Mouse (Mus musculus) heart, postnatal 0 days (tissue): ENCODE results near the gene Trim39. TPM values are rescaled to one million over a fixed set of nuclear protein-coding genes. Genes with fewer than 3 reads are reported as not detected.

Experiments used
- ATAC-seq: fragments of 200-750 bp; cut with Nextera tagmentation; 2 replicates; pipeline ENCODE4 v1.8.0; 2017; ENCODE audit warnings: low read depth, moderate number of reproducible peaks, moderate library complexity; ENCODE audit not compliant: insufficient read depth
- DNase-seq: peaks from one replicate; pipeline ENCODE4 v3.0.0-alpha.2; 2016; ENCODE audit warnings: low spot score
- H3K27ac ChIP-seq: fragments of 300-500 bp; sonication (generic); 2 replicates; pipeline ENCODE4 v1.5.1; 2014; ENCODE audit warnings: low read depth, mild to moderate bottlenecking
- H3K27me3 ChIP-seq: fragments of 300-500 bp; sonication (generic); 2 replicates; pipeline ENCODE4 v1.6.1; 2014; ENCODE audit warnings: low read length, mixed read lengths; ENCODE audit not compliant: control insufficient read depth, insufficient read depth
- H3K36me3 ChIP-seq: fragments of 300-500 bp; sonication (generic); replicated peaks from 2 replicates; pipeline ENCODE4 v1.6.1; 2014; ENCODE audit warnings: low read length, mixed read lengths; ENCODE audit not compliant: control insufficient read depth, insufficient read depth
- H3K4me1 ChIP-seq: fragments of 300-500 bp; sonication (generic); 2 replicates; pipeline ENCODE4 v1.6.1; 2014; ENCODE audit warnings: antibody characterized with exemption; ENCODE audit not compliant: control insufficient read depth, insufficient read depth
- H3K4me2 ChIP-seq: fragments of 300-500 bp; sonication (generic); 2 replicates; pipeline ENCODE4 v1.6.1; 2014; ENCODE audit warnings: low read depth, mild to moderate bottlenecking, low read length, moderate library complexity
- H3K4me3 ChIP-seq: fragments of 300-500 bp; sonication (generic); 2 replicates; pipeline ENCODE4 v1.5.1; 2014; ENCODE audit warnings: low read depth, low read length
- H3K9ac ChIP-seq: fragments of 300-500 bp; sonication (generic); replicated peaks from 2 replicates; pipeline ENCODE4 v1.6.1; 2014; ENCODE audit warnings: low read depth, low read length, mixed read lengths
- H3K9me3 ChIP-seq: fragments of 300-500 bp; sonication (generic); replicated peaks from 2 replicates; pipeline ENCODE4 v1.6.1; 2016; ENCODE audit warnings: low read length; ENCODE audit not compliant: control insufficient read depth
- CTCF ChIP-seq: IDR thresholded peaks from 2 replicates; pipeline ENCODE4 v1.5.1; 2016; ENCODE audit warnings: antibody characterized with exemption, control low read depth, low read depth
- EP300 ChIP-seq: IDR thresholded peaks from 2 replicates; pipeline ENCODE4 v1.6.1; 2016; ENCODE audit warnings: antibody characterized with exemption, low read depth
- WGBS: fragments of 180-500 bp; shearing (Covaris S2); extraction: QIAGEN DNeasy Blood & Tissue Kit; methylation state at CpG from one replicate; pipeline ENCODE4 v1.1.7; 2014; 5-methylcytosine and 5-hydroxymethylcytosine counted together
- polyA plus RNA-seq: library from polyadenylated mRNA; unstranded; fragments of >200 nt; fragmentation: Nextera tagmentation; extraction: Ambion mirVana; gene quantifications from 2 replicates; pipeline ENCODE4 v1.2.1, GENCODE M21; 2015
- total RNA-seq: library from RNA; depleted of rRNA; stranded (reverse); fragments of >200 nt; gene quantifications from 2 replicates; pipeline ENCODE4 v1.2.3, GENCODE M21; 2014; ENCODE audit warnings: low replicate concordance; rRNA removed

Trim39 gene
- total RNA-seq (7.4 and 14.3 TPM in 2 replicates), polyA plus RNA-seq (4.8 and 5.1 TPM in 2 replicates)

GRCm38 (mm10) chr17:36271586-36272256 lies at the start of gene Trim39:
Gene Trim39 (minus strand): TSS chr17:36272247.
- TF ChIP-seq EP300 = no peak
- no peak for TF ChIP-seq CTCF
- Histone ChIP-seq H3K4me1 (peaks cover 20% of the 10 kb centered on the region), H3K4me2 (peak within 1 kb of the TSS; percentile 91), H3K4me3 (peak within 1 kb of the TSS; percentile 95), H3K9ac (peak within 1 kb of the TSS; percentile 90), H3K27me3 (no peaks in the 10 kb centered on the region), H3K36me3 (peaks cover 15% of the 10 kb centered on the region), H3K27ac (peak within 1 kb of the TSS; percentile 91), H3K9me3 (no peaks in the 10 kb centered on the region)
- WGBS = under 1% methylated on average over 43 of the region's 43 CpGs
- peak; percentile 73 for ATAC-seq
- DNase-seq = peak; percentile 69

- no peak for ATAC-seq
- Histone ChIP-seq H3K27ac (no peak overlapping the region), H3K36me3 (no peaks in the 10 kb centered on the region), H3K4me2 (peak overlapping the region; percentile 92), H3K4me3 (peak overlapping the region; percentile 55), H3K9me3 (no peaks in the 10 kb centered on the region), H3K27me3 (no peaks in the 10 kb centered on the region), H3K4me1 (no peaks in the 10 kb centered on the region), H3K9ac (no peak overlapping the region)
- no peak for DNase-seq
- TF ChIP-seq CTCF (no peak), EP300 (no peak)
- WGBS = 41% methylated on average over 5 of the region's 5 CpGs
These were observed 43.7 kb upstream of the Trim39 start for GRCm38 (mm10) chr17:36315689-36316253.

- Histone ChIP-seq H3K9ac (peak overlapping the region; percentile 18; the same call in 1 of the 2 replicates), H3K9me3 (no peaks in the 10 kb centered on the region), H3K4me3 (peak overlapping the region; percentile 55), H3K27me3 (no peaks in the 10 kb centered on the region), H3K4me2 (peak overlapping the region; percentile 92), H3K27ac (no peak overlapping the region), H3K36me3 (no peaks in the 10 kb centered on the region), H3K4me1 (no peaks in the 10 kb centered on the region)
- no peak for ATAC-seq
- TF ChIP-seq CTCF = no peak
- no peak for TF ChIP-seq EP300
- DNase-seq = no peak
- under 1% methylated on average over 19 of the region's 19 CpGs for WGBS
These were observed 43.1 kb upstream of the Trim39 start for GRCm38 (mm10) chr17:36315041-36315688.

- H3K4me2 ChIP-seq = peak overlapping the region; percentile 92
- H3K4me1 ChIP-seq = no peaks in the 10 kb centered on the region
- no peak overlapping the region for H3K27ac ChIP-seq
- TF ChIP-seq EP300 (no peak), CTCF (no peak)
- no peaks in the 10 kb centered on the region for H3K9me3 ChIP-seq
- no peak overlapping the region; the same call in 1 of the 2 replicates for H3K9ac ChIP-seq
- no peaks in the 10 kb centered on the region for H3K36me3 ChIP-seq
- H3K4me3 ChIP-seq = peak overlapping the region; percentile 55
- H3K27me3 ChIP-seq = peaks cover 3% of the 10 kb centered on the region; the same call in 1 of the 2 replicates
- ATAC-seq = no peak
- 5% methylated on average over 9 of the region's 9 CpGs for WGBS
- DNase-seq = no peak
These were observed 42.5 kb upstream of the Trim39 start for GRCm38 (mm10) chr17:36314511-36314910.

- ATAC-seq (no peak), DNase-seq (no peak)
- TF ChIP-seq EP300 = no peak
- no peak overlapping the region for H3K4me3 ChIP-seq
- H3K9me3 ChIP-seq = no peaks in the 10 kb centered on the region
- no peaks in the 10 kb centered on the region for H3K4me1 ChIP-seq
- no peak overlapping the region for H3K9ac ChIP-seq
- no peaks in the 10 kb centered on the region for H3K36me3 ChIP-seq
- no peak overlapping the region for H3K27ac ChIP-seq
- H3K4me2 ChIP-seq = no peak overlapping the region
- 28% methylated on average over 1 of the region's 1 CpGs for WGBS
- peaks cover 5% of the 10 kb centered on the region; the same call in 1 of the 2 replicates for H3K27me3 ChIP-seq
These were observed 37.2 kb upstream of the Trim39 start for GRCm38 (mm10) chr17:36309293-36309692.
